Mouse (Mus musculus): Measurements from ENCODE around the gene Zmiz1.

DNA sequence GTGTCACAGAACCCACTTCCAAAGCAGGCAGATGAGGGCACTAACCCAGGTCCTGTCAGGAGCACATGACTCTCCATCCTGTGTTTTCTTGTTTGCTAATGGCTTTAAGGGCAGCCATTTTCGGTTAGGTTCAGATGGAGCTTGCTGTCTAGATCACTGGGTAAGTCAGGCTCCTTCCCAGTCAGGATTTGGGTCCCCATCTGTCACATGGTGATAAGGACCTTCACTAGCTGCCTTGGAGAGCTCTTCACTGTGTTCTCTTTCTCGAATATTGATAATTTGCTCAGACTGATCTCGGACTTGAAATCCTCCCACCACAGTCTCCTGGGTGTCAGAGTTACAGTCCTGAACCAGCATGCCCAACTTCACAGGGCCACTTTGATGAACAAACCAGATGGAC lies 35.8 kb downstream of the Zmiz1 start:
- TF ChIP-seq CTCF (IDR thresholded peaks at IDR 0.05; ENCODE audit: insufficient read depth, low read length), result no peak
- TF ChIP-seq POLR2A (IDR thresholded peaks at IDR 0.05; ENCODE audit: borderline replicate concordance, extremely low read depth, low read depth, low read length), result no peak
